Comparison of ENCODE assay signal across 21 mouse cellular contexts in the genomic region with DNA sequence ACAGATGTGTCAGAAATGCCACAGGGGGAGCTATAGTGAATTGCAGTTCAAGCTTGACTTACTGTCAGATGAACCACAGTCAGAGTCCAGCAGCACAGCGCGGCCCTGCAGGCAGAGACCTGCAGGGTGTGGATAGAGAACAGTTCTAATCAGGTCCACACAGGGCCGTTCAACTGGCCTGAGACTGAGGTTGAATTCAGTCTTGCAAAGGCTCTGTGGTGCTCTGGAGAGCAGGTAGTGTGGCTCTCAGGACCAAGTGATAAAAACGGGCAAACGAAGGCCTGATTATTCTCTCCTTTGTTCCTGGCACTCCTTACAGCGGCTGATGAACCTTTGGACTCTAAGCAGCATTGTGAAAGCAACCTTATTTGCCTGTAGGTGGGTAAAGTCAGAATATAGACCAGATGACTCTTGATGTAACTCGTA. TPM values are rescaled to one million over a fixed set of nuclear protein-coding genes. Genes with fewer than 3 reads are reported as not detected.
DNase-seq lines count a peak whose midpoint lies in the region; ATAC-seq and TF ChIP-seq lines count a peak whose summit lies in the region.
"Had no signal": no experiment of that assay in that cellular context is flagged by ENCODE, and none has a peak within 500 bp of the region (broad histone marks: within the 10 kb centered on the region; RNA-seq: fewer than 3 reads in every experiment).

No protein-coding gene starts in this region.

- ATAC-seq in kidney, embryonic 14.5 days (ENCODE audit: low FRiP score, low TSS enrichment): no peak
- 0 out of 2 replicates have a peak, but pooled peaks have one; percentile 17 for ATAC-seq in megakaryocyte progenitor cell, adult 5-6 weeks (replicated peaks; ENCODE audit: poor library complexity)
- ATAC-seq: forebrain, embryonic 14.5 days; liver, embryonic 12.5 days had no signal

- H3K4me2 ChIP-seq in kidney, embryonic 14.5 days (replicated peaks; ENCODE audit: low read depth, low read length): no peak overlapping the region
- H3K4me2 ChIP-seq: embryonic facial prominence, embryonic 12.5 days; hindbrain, embryonic 12.5 days; liver, embryonic 12.5 days had no signal

- no peaks in the 10 kb centered on the region for H3K36me3 ChIP-seq in kidney, adult 2 months (ENCODE audit: control insufficient read depth, insufficient read depth, low read length)
- H3K36me3 ChIP-seq in kidney, embryonic 14.5 days (ENCODE audit: control insufficient read depth, insufficient read depth, low read length): no peaks in the 10 kb centered on the region
- H3K36me3 ChIP-seq: embryonic facial prominence, embryonic 12.5 days; heart, embryonic 10.5 days; hindbrain, embryonic 12.5 days; limb, embryonic 10.5 days; liver, embryonic 12.5 days; midbrain, embryonic 10.5 days had no signal

- DNase-seq in kidney, adult 2 months: peak; percentile 14
- peak; percentile 15 for DNase-seq in urinary bladder, postnatal 14 days (ENCODE audit: low spot score)
- no peak for DNase-seq in urinary bladder, postnatal 10 days (ENCODE audit: low spot score)
- peak; percentile 42 for DNase-seq in yolk sac, embryonic 10.5 days (ENCODE audit: low spot score)
- no peak for DNase-seq in right cerebral cortex, postnatal 25 days
- no peak for DNase-seq in lung, postnatal 36 days
- DNase-seq: adrenal gland, adult 8-10 months; cerebellum, adult 9-10 months; gastrocnemius, postnatal 25 days; heart, postnatal 14 days; layer of hippocampus, adult 9-11 months; lung, adult 2 months had no signal

- H3K4me1 ChIP-seq in kidney, adult 2 months (ENCODE audit: control insufficient read depth, insufficient read depth, low read length): no peaks in the 10 kb centered on the region
- H3K4me1 ChIP-seq in kidney, embryonic 14.5 days (ENCODE audit: control insufficient read depth, insufficient read depth, low read length): no peaks in the 10 kb centered on the region
- H3K4me1 ChIP-seq: embryonic facial prominence, embryonic 12.5 days; heart, embryonic 10.5 days; hindbrain, embryonic 12.5 days; limb, embryonic 10.5 days; liver, embryonic 12.5 days had no signal

- H3K9ac ChIP-seq in kidney, embryonic 14.5 days (ENCODE audit: low read depth, low read length): no peak overlapping the region
- H3K9ac ChIP-seq: embryonic facial prominence, embryonic 12.5 days; hindbrain, embryonic 12.5 days; liver, embryonic 12.5 days had no signal

- no peak overlapping the region for H3K4me3 ChIP-seq in kidney, adult 2 months (ENCODE audit: insufficient read depth, low read depth, low read length)
- no peak overlapping the region for H3K4me3 ChIP-seq in kidney, embryonic 14.5 days (ENCODE audit: low read length)
- H3K4me3 ChIP-seq: embryonic facial prominence, embryonic 12.5 days; heart, embryonic 10.5 days; hindbrain, embryonic 12.5 days; limb, embryonic 10.5 days; liver, embryonic 12.5 days; midbrain, embryonic 10.5 days had no signal

- no peak for TF ChIP-seq CTCF in kidney, adult 2 months (conservative IDR thresholded peaks at IDR 0.05; ENCODE audit: insufficient read depth, insufficient read length, low read depth, low read length)

- H3K27ac ChIP-seq in kidney, adult 2 months (ENCODE audit: insufficient read depth, low read depth, low read length): no peak overlapping the region
- H3K27ac ChIP-seq in kidney, embryonic 14.5 days (ENCODE audit: low read depth, low read length): no peak overlapping the region
- H3K27ac ChIP-seq: embryonic facial prominence, embryonic 12.5 days; heart, embryonic 10.5 days; hindbrain, embryonic 12.5 days; limb, embryonic 10.5 days; liver, embryonic 12.5 days; midbrain, embryonic 10.5 days had no signal

- H3K9me3 ChIP-seq in kidney, embryonic 14.5 days (ENCODE audit: control insufficient read depth, low read length): no peaks in the 10 kb centered on the region
- H3K9me3 ChIP-seq: embryonic facial prominence, embryonic 12.5 days; heart, embryonic 10.5 days; hindbrain, embryonic 12.5 days; limb, embryonic 10.5 days; liver, embryonic 12.5 days; midbrain, embryonic 10.5 days had no signal

- WGBS in kidney, adult 2 months: 77% methylated on average over 7 of the region's 7 CpGs
- WGBS in kidney, embryonic 14.5 days: 90% methylated on average over 7 of the region's 7 CpGs

- H3K27me3 ChIP-seq in kidney, adult 2 months (replicated peaks; ENCODE audit: control insufficient read depth, insufficient read depth, low read length): no peaks in the 10 kb centered on the region
- no peaks in the 10 kb centered on the region for H3K27me3 ChIP-seq in kidney, embryonic 14.5 days (ENCODE audit: control insufficient read depth, insufficient read depth, low read length)
- H3K27me3 ChIP-seq: embryonic facial prominence, embryonic 12.5 days; liver, embryonic 12.5 days had no signal

- no peak for TF ChIP-seq POLR2A in kidney, adult 2 months (IDR thresholded peaks at IDR 0.05; ENCODE audit: low read depth, low read length)

RNA-seq across cellular contexts. Expression of a gene that starts 48.1 kb away (rescaled TPM):
- polyA plus RNA-seq in kidney, adult 2 months (2012; rRNA removed): 0.45 and 0.83 TPM in 2 replicates
- polyA plus RNA-seq in kidney, embryonic 14.5 days (2014; fragmentation: Nextera tagmentation; extraction: Ambion mirVana): 3.2 and 3.9 TPM in 2 replicates
- total RNA-seq in megakaryocyte progenitor cell, adult 5-6 weeks (2015): 2.5 and 9.2 TPM in 2 replicates
- total RNA-seq in megakaryocyte progenitor cell, adult 5-6 weeks (2017): 6.2 and 8.9 TPM in 2 replicates

Comparison
In these comparisons a context has a peak if more than half of its experiments do, and no peak if none do; other contexts are left out.
1. DNase-seq: peak in kidney, adult 2 months (single experiment), urinary bladder, postnatal 14 days (single experiment) and yolk sac, embryonic 10.5 days (single experiment); none in urinary bladder, postnatal 10 days (single experiment), right cerebral cortex, postnatal 25 days (single experiment) and lung, postnatal 36 days (single experiment).